Mouse (Mus musculus) bone marrow, adult 2 months (tissue): ENCODE measurements around the gene BC004004.

Source experiments
- CTCF ChIP-seq: fragments of 200-500 bp; IDR thresholded peaks from 2 replicates; pipeline ENCODE4 v1.5.1; 2011; ENCODE audit warnings: low read length, control low read depth; ENCODE audit not compliant: control insufficient read depth, insufficient read depth
- POLR2A ChIP-seq: fragments of 200-500 bp; IDR thresholded peaks from 2 replicates; pipeline ENCODE4 v1.6.1; 2011; ENCODE audit warnings: low read depth, mild to moderate bottlenecking, control low read depth, low read length, borderline replicate concordance; ENCODE audit not compliant: control insufficient read depth

- TF ChIP-seq POLR2A (no peak), CTCF (no peak)
These were observed 4.6 kb downstream of the BC004004 start for GRCm38 (mm10) chr17:29273156-29273555.
